Mouse (Mus musculus) urinary bladder, postnatal 36 days (tissue): ENCODE data around the gene Acacb.

Experiments
- DNase-seq, 2 experiments: peaks; one replicate each; pipeline ENCODE4 v3.0.0; 2022; ENCODE audit warnings: low spot score in 2 of 2, mixed read lengths in 1 of 2

Acacb gene

GRCm38 (mm10) chr5:114268646-114269045 is 122.3 kb downstream of the Acacb start:
- DNase-seq = peak; percentile 7 to 31

- no peak for DNase-seq
These were observed 123.2 kb downstream of the Acacb start for GRCm38 (mm10) chr5:114269499-114269898.

GRCm38 (mm10) chr5:114269984-114270383 is 123.6 kb downstream of the Acacb start:
- no peak for DNase-seq

GRCm38 (mm10) chr5:114273693-114274402 is 127.5 kb downstream of the Acacb start, which contains the start of gene Foxn4:
TSS of gene Foxn4 (minus strand) at chr5:114273807.
- DNase-seq = no peak

- no peak for DNase-seq
These were observed 129.0 kb downstream of the Acacb start for GRCm38 (mm10) chr5:114275339-114275738.

- no peak for DNase-seq
These were observed 129.7 kb downstream of the Acacb start for GRCm38 (mm10) chr5:114275991-114276390.

GRCm38 (mm10) chr5:114279382-114280143 is 133.2 kb downstream of the Acacb start:
- no peak for DNase-seq

GRCm38 (mm10) chr5:114282346-114282745 is 136.0 kb downstream of the Acacb start:
- no peak for DNase-seq

- DNase-seq = no peak
These were observed 138.5 kb downstream of the Acacb start for GRCm38 (mm10) chr5:114284604-114285397.

GRCm38 (mm10) chr5:114285398-114285700 is 139.0 kb downstream of the Acacb start:
- DNase-seq = no peak

GRCm38 (mm10) chr5:114286102-114286501 is 139.8 kb downstream of the Acacb start:
- no peak for DNase-seq

- no peak for DNase-seq
These were observed 140.7 kb downstream of the Acacb start for GRCm38 (mm10) chr5:114286872-114287571.

GRCm38 (mm10) chr5:114288396-114288795 is 142.1 kb downstream of the Acacb start:
- no peak for DNase-seq

- no peak for DNase-seq
These were observed 142.5 kb downstream of the Acacb start, which contains the start of gene Myo1h for GRCm38 (mm10) chr5:114288874-114289273. TSS of gene Myo1h (plus strand) at chr5:114289166.

GRCm38 (mm10) chr5:114290004-114290403 is 143.7 kb downstream of the Acacb start:
- no peak for DNase-seq

- peak in 1 of 2 experiments; percentile 47 for DNase-seq
These were observed 150.6 kb downstream of the Acacb start for GRCm38 (mm10) chr5:114296693-114297631.

GRCm38 (mm10) chr5:114298212-114298894 is 152.0 kb downstream of the Acacb start:
- DNase-seq = no peak

- no peak for DNase-seq
These were observed 153.0 kb downstream of the Acacb start for GRCm38 (mm10) chr5:114299156-114299855.

- DNase-seq = no peak
These were observed 153.7 kb downstream of the Acacb start for GRCm38 (mm10) chr5:114299883-114300610.
